Mouse (Mus musculus) C2C12 (cell line): ENCODE measurements around the gene Gm9736.
"Not testable (repeated sequence)": the region's sequence is repeated elsewhere in the genome, so short reads cannot be mapped to it uniquely, and the experiment has no call there.

Source experiments
- CEBPB ChIP-seq: IDR thresholded peaks from one replicate; pipeline ENCODE4 v1.6.1; 2011; ENCODE audit warnings: low read depth, mild to moderate bottlenecking, control low read depth, moderate library complexity
- CTCF ChIP-seq: IDR thresholded peaks from one replicate; pipeline ENCODE4 v1.5.1; 2011; ENCODE audit not compliant: control insufficient read depth, insufficient read depth, insufficient read length
- FOSL1 ChIP-seq: IDR thresholded peaks from one replicate; pipeline ENCODE4 v1.8.0; 2011; ENCODE audit warnings: mild to moderate bottlenecking, low read length; ENCODE audit not compliant: poor library complexity, insufficient read depth, severe bottlenecking
- MAX ChIP-seq: IDR thresholded peaks from one replicate; pipeline ENCODE4 v1.6.1; 2011; ENCODE audit warnings: mild to moderate bottlenecking, control low read depth
- MYOD1 ChIP-seq: IDR thresholded peaks from one replicate; pipeline ENCODE4 v1.6.1; 2011; ENCODE audit warnings: low read depth; ENCODE audit not compliant: control insufficient read depth, insufficient read length
- MYOG ChIP-seq: IDR thresholded peaks from one replicate; pipeline ENCODE4 v1.6.1; 2011; ENCODE audit not compliant: control insufficient read depth, insufficient read length; ENCODE audit errors: extremely low read depth
- USF1 ChIP-seq: IDR thresholded peaks from one replicate; pipeline ENCODE4 v1.6.1; 2011; ENCODE audit warnings: low read depth, mild to moderate bottlenecking, control low read depth, moderate library complexity

- TF ChIP-seq USF1, CTCF, MYOD1, MAX, CEBPB, MYOG, FOSL1: not testable (repeated sequence)
Observed at GRCm38 (mm10) chr10:77751254-77751653, at the start of gene Gm9736.
